Mouse (Mus musculus) testis, adult 2 months (tissue): Measurements from ENCODE around the gene Armc3. TPM values are rescaled to one million over a fixed set of nuclear protein-coding genes. Genes with fewer than 3 reads are reported as not detected.
"Not testable (repeated sequence)": the region's sequence is repeated elsewhere in the genome, so short reads cannot be mapped to it uniquely, and the experiment has no call there.

Experiments
- H3K27ac ChIP-seq: fragments of 200-500 bp; 2 replicates; pipeline ENCODE4 v1.5.1; 2012; ENCODE audit warnings: low read depth, low read length; ENCODE audit not compliant: control insufficient read depth, insufficient read depth
- H3K27me3 ChIP-seq: fragments of 200-500 bp; 2 replicates; pipeline ENCODE4 v1.6.1; 2012; ENCODE audit warnings: mild to moderate bottlenecking, low read length, moderate library complexity; ENCODE audit not compliant: control insufficient read depth, insufficient read depth
- H3K36me3 ChIP-seq: fragments of 200-500 bp; 2 replicates; pipeline ENCODE4 v1.6.1; 2012; ENCODE audit warnings: mild to moderate bottlenecking, low read length; ENCODE audit not compliant: control insufficient read depth, insufficient read depth
- H3K4me1 ChIP-seq: fragments of 200-500 bp; 2 replicates; pipeline ENCODE4 v1.6.1; 2012; ENCODE audit warnings: low read length; ENCODE audit not compliant: control insufficient read depth, insufficient read depth
- H3K4me3 ChIP-seq: fragments of 200-500 bp; 2 replicates; pipeline ENCODE4 v1.5.1; 2012; ENCODE audit warnings: low read depth, mild to moderate bottlenecking, low read length, moderate library complexity, mixed read lengths; ENCODE audit not compliant: control insufficient read depth
- CTCF ChIP-seq: fragments of 200-500 bp; IDR thresholded peaks from 2 replicates; pipeline ENCODE4 v1.5.1; 2012; ENCODE audit warnings: low read depth, mild to moderate bottlenecking, inconsistent platforms, low read length, moderate library complexity; ENCODE audit not compliant: control insufficient read depth, insufficient read depth, insufficient replicate concordance
- POLR2A ChIP-seq: fragments of 200-500 bp; IDR thresholded peaks from 2 replicates; pipeline ENCODE4 v1.6.1; 2012; ENCODE audit warnings: low read depth, mild to moderate bottlenecking, inconsistent platforms, low read length, moderate library complexity; ENCODE audit not compliant: control insufficient read depth
- polyA plus RNA-seq: library from polyadenylated mRNA; depleted of rRNA; stranded (reverse); fragments of >200 nt; gene quantifications from 2 replicates; pipeline ENCODE4 v1.2.3, GENCODE M21; 2012

Gene Armc3
- polyA plus RNA-seq, 1 experiment: 41.3 TPM

GRCm38 (mm10) chr2:19316056-19316455 lies 117.0 kb downstream of the Armc3 start:
- TF ChIP-seq POLR2A (no peak), CTCF (no peak)
- peaks cover 2% of the 10 kb centered on the region for H3K4me1 ChIP-seq
- H3K27me3 ChIP-seq: no peaks in the 10 kb centered on the region
- no peak overlapping the region for H3K27ac ChIP-seq
- H3K36me3 ChIP-seq: no peaks in the 10 kb centered on the region
- H3K4me3 ChIP-seq: no peak overlapping the region

- Histone ChIP-seq H3K4me3 (no peak overlapping the region), H3K36me3 (no peaks in the 10 kb centered on the region), H3K27ac (no peak overlapping the region), H3K27me3 (no peaks in the 10 kb centered on the region), H3K4me1 (peaks cover 2% of the 10 kb centered on the region)
- TF ChIP-seq CTCF (no peak), POLR2A (no peak)
These were observed 117.6 kb downstream of the Armc3 start for GRCm38 (mm10) chr2:19316691-19317090.

- H3K36me3 ChIP-seq, H3K27me3 ChIP-seq, H3K4me1 ChIP-seq, H3K27ac ChIP-seq, H3K4me3 ChIP-seq: not testable (repeated sequence)
These were observed 118.2 kb downstream of the Armc3 start for GRCm38 (mm10) chr2:19317151-19317812.

GRCm38 (mm10) chr2:19318499-19318898 lies 119.4 kb downstream of the Armc3 start:
- Histone ChIP-seq H3K27ac (no peak overlapping the region), H3K27me3 (no peaks in the 10 kb centered on the region), H3K4me1 (peaks cover 2% of the 10 kb centered on the region), H3K36me3 (no peaks in the 10 kb centered on the region), H3K4me3 (no peak overlapping the region)
- TF ChIP-seq CTCF (no peak), POLR2A (no peak)

GRCm38 (mm10) chr2:19319284-19319683 lies 120.2 kb downstream of the Armc3 start:
- H3K27me3 ChIP-seq: no peaks in the 10 kb centered on the region
- no peak for TF ChIP-seq CTCF
- TF ChIP-seq POLR2A: no peak

GRCm38 (mm10) chr2:19322448-19322847 lies 123.3 kb downstream of the Armc3 start:
- Histone ChIP-seq H3K27ac (no peak overlapping the region), H3K36me3 (no peaks in the 10 kb centered on the region), H3K4me3 (no peak overlapping the region), H3K27me3 (no peaks in the 10 kb centered on the region), H3K4me1 (no peaks in the 10 kb centered on the region; the same call in 1 of the 2 replicates)
- TF ChIP-seq POLR2A (no peak), CTCF (no peak)

More at GRCm38 (mm10) chr2:19319284-19319683, 120.2 kb downstream of the Armc3 start:
- no peak overlapping the region for H3K27ac ChIP-seq
- H3K4me1 ChIP-seq: peaks cover 2% of the 10 kb centered on the region
- H3K36me3 ChIP-seq: no peaks in the 10 kb centered on the region
- no peak overlapping the region for H3K4me3 ChIP-seq

- H3K4me1 ChIP-seq: no peaks in the 10 kb centered on the region
- TF ChIP-seq CTCF (no peak), POLR2A (no peak)
- H3K36me3 ChIP-seq: no peaks in the 10 kb centered on the region
- no peaks in the 10 kb centered on the region for H3K27me3 ChIP-seq
- no peak overlapping the region for H3K27ac ChIP-seq
- no peak overlapping the region for H3K4me3 ChIP-seq
These were observed 127.3 kb downstream of the Armc3 start for GRCm38 (mm10) chr2:19326376-19326775.

GRCm38 (mm10) chr2:19327811-19328210 lies 128.7 kb downstream of the Armc3 start:
- no peak for TF ChIP-seq CTCF
- no peak for TF ChIP-seq POLR2A
- no peaks in the 10 kb centered on the region for H3K27me3 ChIP-seq
- H3K36me3 ChIP-seq: no peaks in the 10 kb centered on the region
- H3K27ac ChIP-seq: no peak overlapping the region
- H3K4me3 ChIP-seq: no peak overlapping the region
- no peaks in the 10 kb centered on the region for H3K4me1 ChIP-seq
